Mouse (Mus musculus) lung, postnatal 25 days (tissue): ENCODE data around the gene Adcy6.
A peak's percentile ranks its signal among the peaks of the same experiment; 100 is the strongest.
"Not testable (repeated sequence)": the region's sequence is repeated elsewhere in the genome, so short reads cannot be mapped to it uniquely, and the experiment has no call there.

Experiments used
- DNase-seq: peaks from one replicate; pipeline ENCODE4 v3.0.0; 2022; ENCODE audit warnings: low spot score

Adcy6 gene

GRCm38 (mm10) chr15:98601832-98602190 lies 8.1 kb downstream of the Adcy6 start:
- no peak for DNase-seq

GRCm38 (mm10) chr15:98600036-98600709 lies 9.7 kb downstream of the Adcy6 start:
- no peak for DNase-seq

GRCm38 (mm10) chr15:98596609-98597008 lies 13.3 kb downstream of the Adcy6 start:
- DNase-seq = no peak

GRCm38 (mm10) chr15:98595049-98595448 lies 14.8 kb downstream of the Adcy6 start:
- no peak for DNase-seq

GRCm38 (mm10) chr15:98594193-98594592 lies 15.7 kb downstream of the Adcy6 start:
- no peak for DNase-seq

- DNase-seq = no peak
These were observed 18.5 kb downstream of the Adcy6 start for GRCm38 (mm10) chr15:98591396-98591795.

- DNase-seq = no peak
These were observed 20.1 kb downstream of the Adcy6 start for GRCm38 (mm10) chr15:98589640-98590336.

GRCm38 (mm10) chr15:98587751-98588150 lies 22.1 kb downstream of the Adcy6 start:
- DNase-seq = no peak

GRCm38 (mm10) chr15:98586141-98586540 lies 23.7 kb downstream of the Adcy6 start:
- not testable (repeated sequence) for DNase-seq

GRCm38 (mm10) chr15:98585421-98585820 lies 24.5 kb downstream of the Adcy6 start:
- DNase-seq = no peak

- DNase-seq = no peak
These were observed 26.9 kb downstream of the Adcy6 start for GRCm38 (mm10) chr15:98582996-98583395.

- no peak for DNase-seq
These were observed 27.5 kb downstream of the Adcy6 start for GRCm38 (mm10) chr15:98582410-98582809.

GRCm38 (mm10) chr15:98579795-98580464 lies 29.9 kb downstream of the Adcy6 start:
- peak; percentile 84 for DNase-seq

GRCm38 (mm10) chr15:98579310-98579709 lies 30.6 kb downstream of the Adcy6 start:
- no peak for DNase-seq

GRCm38 (mm10) chr15:98573293-98573692 lies 36.6 kb downstream of the Adcy6 start:
- DNase-seq = no peak

- DNase-seq = no peak
These were observed 38.9 kb downstream of the Adcy6 start, which contains the start of the genes Ccnt1 and 4930415O20Rik for GRCm38 (mm10) chr15:98570873-98571538. TSS of gene Ccnt1 (minus strand) at chr15:98570923. TSS of gene 4930415O20Rik (plus strand) at chr15:98571004.

- no peak for DNase-seq
These were observed 40.0 kb downstream of the Adcy6 start for GRCm38 (mm10) chr15:98569795-98570365.

GRCm38 (mm10) chr15:98569216-98569615 lies 40.7 kb downstream of the Adcy6 start:
- no peak for DNase-seq

GRCm38 (mm10) chr15:98568256-98569033 lies 41.4 kb downstream of the Adcy6 start:
- no peak for DNase-seq

- peak; percentile 100 for DNase-seq
These were observed 42.4 kb downstream of the Adcy6 start for GRCm38 (mm10) chr15:98567278-98568134.

GRCm38 (mm10) chr15:98566973-98567277 lies 43.0 kb downstream of the Adcy6 start:
- no peak for DNase-seq
